Mouse (Mus musculus) adrenal gland, postnatal 0 days (tissue): ENCODE results near the gene Ms4a10. TPM values are rescaled to one million over a fixed set of nuclear protein-coding genes. Genes with fewer than 3 reads are reported as not detected.

Experiments used
- polyA plus RNA-seq: library from polyadenylated mRNA; unstranded; fragments of >200 nt; fragmentation: Nextera tagmentation; extraction: Ambion mirVana; gene quantifications from 2 replicates; pipeline ENCODE4 v1.2.1, GENCODE M21; 2015

Ms4a10 gene
- polyA plus RNA-seq, result 21.2 and 34.7 TPM in 2 replicates

DNA sequence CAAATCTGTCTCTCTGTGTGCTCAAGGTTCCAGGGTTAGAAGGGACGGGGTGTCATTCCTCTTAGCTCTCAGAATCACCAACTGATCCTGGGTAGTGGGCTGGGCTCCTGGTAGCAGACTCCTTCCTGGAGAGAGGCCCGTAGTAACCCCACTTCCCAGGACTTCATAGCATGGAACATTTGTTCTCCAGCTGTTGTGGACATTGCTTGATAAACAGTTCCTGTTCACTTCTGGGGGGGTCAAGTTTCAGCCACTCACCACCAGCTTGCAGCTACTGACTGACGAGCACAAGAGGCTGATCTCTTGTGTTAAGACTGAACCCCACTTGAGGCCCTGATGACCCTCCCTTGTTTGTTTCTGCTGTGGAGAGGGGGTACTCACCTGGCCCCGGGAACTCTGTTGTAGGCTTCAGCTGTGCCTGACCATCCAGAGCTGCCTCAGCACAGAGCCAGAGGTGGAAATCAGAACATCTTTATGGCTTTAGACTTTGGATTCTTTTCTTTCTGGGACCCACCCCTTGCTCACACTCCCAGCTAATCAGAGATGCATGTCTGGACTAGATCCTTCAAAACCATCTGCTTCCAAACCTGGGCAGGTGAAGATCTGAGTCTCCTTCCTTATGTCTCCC lies at the start of gene Ms4a10:
TSS of gene Ms4a10 (minus strand) at position 433 of the 628 bp plus-strand sequence.

DNA sequence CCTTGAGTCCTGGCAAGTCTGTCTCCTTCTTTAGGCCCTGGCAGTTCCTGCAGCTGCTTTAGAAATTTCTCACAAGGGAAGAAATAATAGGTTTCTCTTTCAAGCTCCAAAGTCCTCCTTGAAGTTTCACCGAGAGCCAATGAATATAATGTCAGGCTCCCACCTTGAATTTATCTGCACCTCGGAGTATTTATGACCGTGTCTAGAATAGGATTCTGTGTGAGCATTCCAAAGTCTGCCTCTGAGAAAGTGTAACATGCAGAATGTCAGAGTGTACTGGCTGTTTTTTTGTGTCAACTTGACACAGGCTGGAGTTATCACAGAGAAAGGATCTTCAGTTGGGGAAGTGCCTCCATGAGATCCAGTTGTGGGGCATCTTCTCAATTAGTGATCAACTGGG lies 43.4 kb upstream of the Ms4a10 start, which contains the start of gene Ms4a18:
TSS of gene Ms4a18 (minus strand) at position 141 of the 400 bp plus-strand sequence.

DNA sequence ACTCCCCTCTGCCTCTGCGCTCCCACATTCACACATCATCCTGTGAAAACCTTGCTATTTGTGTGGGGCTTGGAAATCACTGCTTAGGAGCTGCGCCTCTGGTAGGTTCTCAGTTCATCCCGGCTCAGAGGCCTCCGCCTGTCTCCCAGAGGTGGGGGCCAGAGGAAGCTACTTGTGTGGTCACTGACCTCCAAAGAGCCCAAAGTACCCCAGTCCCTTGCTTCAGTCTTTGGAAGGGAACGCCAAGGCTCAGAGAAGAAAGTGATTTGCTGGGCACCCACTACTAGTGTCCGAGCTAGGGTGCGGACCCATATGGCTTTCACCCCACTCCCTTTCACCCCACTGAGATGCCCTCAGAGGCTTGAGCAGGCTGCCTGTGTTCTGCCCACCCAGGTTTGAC lies 18.7 kb upstream of the Ms4a10 start, which contains the start of gene Ms4a15:
TSS of gene Ms4a15 (minus strand) at position 101 of the 400 bp plus-strand sequence.

DNA sequence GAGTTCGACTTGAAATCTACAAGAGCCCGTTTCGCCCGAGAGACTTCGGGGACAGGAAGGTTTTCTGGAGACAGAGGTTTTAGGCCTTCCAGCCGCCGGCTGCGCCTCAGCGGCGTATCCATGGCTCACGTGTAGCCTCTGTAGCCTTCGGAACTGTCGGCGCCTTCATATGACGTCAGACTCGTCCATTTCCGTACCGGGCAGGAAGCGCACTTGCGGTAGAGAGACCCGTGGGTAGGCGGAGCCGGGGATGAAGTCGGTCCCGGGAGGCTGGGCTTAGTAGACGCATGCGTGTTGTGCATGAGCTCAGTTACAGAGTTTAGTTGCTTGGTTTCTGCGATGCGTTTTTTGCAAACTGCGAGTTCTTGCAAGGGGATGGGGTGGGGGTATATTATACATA lies 25.4 kb downstream of the Ms4a10 start, which contains the start of gene Ccdc86:
TSS of gene Ccdc86 (minus strand) at position 155 of the 400 bp plus-strand sequence.

DNA sequence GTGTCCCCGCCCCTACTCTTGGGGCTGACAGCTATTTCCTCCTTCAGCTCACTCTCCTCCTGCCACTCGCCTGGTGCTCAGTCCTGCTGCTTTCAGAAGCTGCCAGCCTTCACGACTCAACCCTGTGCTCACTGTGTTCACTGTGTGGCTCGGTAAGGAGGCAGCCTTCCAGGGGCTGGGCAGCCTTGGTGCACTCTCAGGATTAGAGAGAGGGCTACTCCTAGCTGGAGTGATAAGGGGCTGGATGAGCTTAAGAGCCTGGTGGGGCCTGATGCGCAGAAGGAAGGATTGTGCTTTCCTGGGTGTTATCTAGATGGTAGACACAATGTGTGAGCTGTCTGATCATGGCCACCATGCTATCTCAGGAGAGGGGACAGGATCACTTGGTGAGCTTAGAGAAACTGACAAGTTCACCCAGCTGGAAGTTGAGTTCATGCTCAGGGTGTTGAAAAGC lies 37.3 kb downstream of the Ms4a10 start, which contains the start of gene Ptgdr2:
TSS of gene Ptgdr2 (plus strand) at position 51 of the 454 bp plus-strand sequence.

DNA sequence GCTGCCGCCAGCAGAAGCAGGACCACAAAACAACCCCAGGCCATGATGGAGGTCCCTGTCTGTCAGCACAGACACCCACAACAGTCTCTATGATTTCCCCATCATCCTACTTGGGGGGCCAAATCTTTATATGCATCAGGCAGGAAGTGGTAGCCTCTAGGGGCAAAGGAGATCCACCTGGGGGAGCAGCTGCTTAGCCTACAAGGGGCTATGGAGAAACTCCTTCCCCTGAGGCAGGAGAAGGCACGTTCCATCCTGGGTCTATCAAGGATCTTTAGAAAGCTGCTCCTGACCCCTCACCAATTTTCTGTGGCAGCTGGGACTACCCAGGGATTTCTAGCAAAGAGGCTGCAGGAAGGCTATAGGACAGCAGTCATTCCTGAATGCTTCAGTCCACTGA lies 53.9 kb downstream of the Ms4a10 start, which contains the start of gene Zp1:
TSS of gene Zp1 (minus strand) at position 101 of the 400 bp plus-strand sequence.

Other genes with a start within 250 kb of the Ms4a10 start
- 0.35 TPM in 1 of 2 replicates, not detected in the other for gene Cd5, start 235.7 kb downstream of the Ms4a10 start, polyA plus RNA-seq
- gene Cd6, start 144.6 kb downstream of the Ms4a10 start, polyA plus RNA-seq, result not detected in 2 replicates
- gene Slc15a3, start 134.9 kb downstream of the Ms4a10 start, polyA plus RNA-seq, result 0.80 and 1.6 TPM in 2 replicates
- gene Tmem132a, start 104.7 kb downstream of the Ms4a10 start, polyA plus RNA-seq, result 25.0 and 26.9 TPM in 2 replicates
- 74.4 and 98.8 TPM in 2 replicates for gene Tmem109, start 92.7 kb downstream of the Ms4a10 start, polyA plus RNA-seq
- gene Prpf19, start 79.4 kb downstream of the Ms4a10 start, polyA plus RNA-seq, result 26.1 and 41.2 TPM in 2 replicates
- gene Zp1, start 54.0 kb downstream of the Ms4a10 start, polyA plus RNA-seq, result not detected in 2 replicates
- gene Ptgdr2, start 37.5 kb downstream of the Ms4a10 start, polyA plus RNA-seq, result not detected in 2 replicates
- gene Ccdc86, start 25.4 kb downstream of the Ms4a10 start, polyA plus RNA-seq, result 10.8 and 19.5 TPM in 2 replicates
- gene Ms4a15, start 18.6 kb upstream of the Ms4a10 start, polyA plus RNA-seq, result 0.06 and 0.37 TPM in 2 replicates
- gene Ms4a18, start 43.4 kb upstream of the Ms4a10 start, polyA plus RNA-seq, result not detected in 2 replicates
- gene Ms4a8a, start 106.4 kb upstream of the Ms4a10 start, polyA plus RNA-seq, result 0.23 and 0.50 TPM in 2 replicates
- not detected in 2 replicates for gene 1700017D01Rik, start 156.2 kb upstream of the Ms4a10 start, polyA plus RNA-seq
- not detected in 2 replicates for gene 1700025F22Rik, start 190.7 kb upstream of the Ms4a10 start, polyA plus RNA-seq
- gene Ms4a13, start 222.1 kb upstream of the Ms4a10 start, polyA plus RNA-seq, result not detected in 2 replicates